Mouse (Mus musculus): ENCODE results near the gene Slc4a3. TPM values are rescaled to one million over a fixed set of nuclear protein-coding genes. Genes with fewer than 3 reads are reported as not detected.
A peak's percentile ranks its signal among the peaks of the same experiment; 100 is the strongest.

Gene Slc4a3
- polyA plus RNA-seq, 1 experiment from 2014 or later = 20.8 TPM

GRCm38 (mm10) chr1:75581936-75582624 is 36.0 kb downstream of the Slc4a3 start:
- ATAC-seq (ENCODE audit: insufficient number of reproducible peaks, insufficient read depth, low FRiP score, low read depth) = no peak
- Histone ChIP-seq H3K9ac (ENCODE audit: low read length) (no peak overlapping the region), H3K4me1 (ENCODE audit: control insufficient read depth in 2 of 2, insufficient read depth in 2 of 2, low read length in 2 of 2) (no peaks in the 10 kb centered on the region), H3K36me3 (ENCODE audit: control insufficient read depth, insufficient read depth, low read length) (no peaks in the 10 kb centered on the region), H3K9me3 (ENCODE audit: control insufficient read depth, low read length) (no peaks in the 10 kb centered on the region), H3K27ac (replicated peaks in 1 of 2; ENCODE audit: control insufficient read depth in 1 of 2, insufficient read depth in 1 of 2, low read depth in 2 of 2, low read length in 2 of 2) (no peak overlapping the region), H3K27me3 (ENCODE audit: control insufficient read depth, insufficient read depth, low read length) (no peaks in the 10 kb centered on the region), H3K4me2 (ENCODE audit: low read length) (no peak overlapping the region), H3K4me3 (ENCODE audit: control insufficient read depth in 1 of 2, insufficient read depth in 1 of 2, low read depth in 1 of 2, low read length in 2 of 2) (no peak overlapping the region)
- WGBS = 63% methylated on average over 7 of the region's 7 CpGs

GRCm38 (mm10) chr1:75582625-75582956 is 36.5 kb downstream of the Slc4a3 start:
- Histone ChIP-seq H3K9ac (ENCODE audit: low read length) (no peak overlapping the region), H3K36me3 (ENCODE audit: control insufficient read depth, insufficient read depth, low read length) (no peaks in the 10 kb centered on the region), H3K4me1 (ENCODE audit: control insufficient read depth in 2 of 2, insufficient read depth in 2 of 2, low read length in 2 of 2) (no peaks in the 10 kb centered on the region), H3K4me3 (ENCODE audit: control insufficient read depth in 1 of 2, insufficient read depth in 1 of 2, low read depth in 1 of 2, low read length in 2 of 2) (no peak overlapping the region), H3K4me2 (ENCODE audit: low read length) (no peak overlapping the region), H3K27me3 (ENCODE audit: control insufficient read depth, insufficient read depth, low read length) (no peaks in the 10 kb centered on the region), H3K27ac (replicated peaks in 1 of 2; ENCODE audit: control insufficient read depth in 1 of 2, insufficient read depth in 1 of 2, low read depth in 2 of 2, low read length in 2 of 2) (no peak overlapping the region), H3K9me3 (ENCODE audit: control insufficient read depth, low read length) (no peaks in the 10 kb centered on the region)
- WGBS = 85% methylated on average over 5 of the region's 5 CpGs
- ATAC-seq (ENCODE audit: insufficient number of reproducible peaks, insufficient read depth, low FRiP score, low read depth) = no peak

- ATAC-seq (ENCODE audit: insufficient number of reproducible peaks, insufficient read depth, low FRiP score, low read depth) = no peak
- H3K36me3 ChIP-seq (ENCODE audit: control insufficient read depth, insufficient read depth, low read length) = no peaks in the 10 kb centered on the region
- H3K9ac ChIP-seq (ENCODE audit: low read length) = no peak overlapping the region
- 73% methylated on average over 10 of the region's 10 CpGs for WGBS
- H3K27ac ChIP-seq (replicated peaks in 1 of 2; ENCODE audit: control insufficient read depth in 1 of 2, insufficient read depth in 1 of 2, low read depth in 2 of 2, low read length in 2 of 2) = no peak overlapping the region
- no peak overlapping the region for H3K4me2 ChIP-seq (ENCODE audit: low read length)
- no peaks in the 10 kb centered on the region for H3K9me3 ChIP-seq (ENCODE audit: control insufficient read depth, low read length)
- peaks cover 3% of the 10 kb centered on the region in 2 experiments; a peak in 2 of 4 replicates for H3K4me1 ChIP-seq (ENCODE audit: control insufficient read depth in 2 of 2, insufficient read depth in 2 of 2, low read length in 2 of 2)
- no peaks in the 10 kb centered on the region for H3K27me3 ChIP-seq (ENCODE audit: control insufficient read depth, insufficient read depth, low read length)
- no peak overlapping the region for H3K4me3 ChIP-seq (ENCODE audit: control insufficient read depth in 1 of 2, insufficient read depth in 1 of 2, low read depth in 1 of 2, low read length in 2 of 2)
Measured at GRCm38 (mm10) chr1:75583034-75583433, 37.0 kb downstream of the Slc4a3 start.

GRCm38 (mm10) chr1:75586791-75587190 is 40.7 kb downstream of the Slc4a3 start:
- H3K4me1 ChIP-seq (ENCODE audit: control insufficient read depth in 2 of 2, insufficient read depth in 2 of 2, low read length in 2 of 2) = peaks cover 9 to 17% of the 10 kb centered on the region in 2 experiments
- 68% methylated on average over 3 of the region's 3 CpGs for WGBS

GRCm38 (mm10) chr1:75587738-75588719 is 42.0 kb downstream of the Slc4a3 start:
- peak; percentile 49 for ATAC-seq (ENCODE audit: insufficient number of reproducible peaks, insufficient read depth, low FRiP score, low read depth)
- Histone ChIP-seq H3K4me1 (ENCODE audit: control insufficient read depth in 2 of 2, insufficient read depth in 2 of 2, low read length in 2 of 2) (peaks cover 9 to 17% of the 10 kb centered on the region in 2 experiments), H3K4me3 (ENCODE audit: control insufficient read depth in 1 of 2, insufficient read depth in 1 of 2, low read depth in 1 of 2, low read length in 2 of 2) (no peak overlapping the region), H3K27ac (replicated peaks in 1 of 2; ENCODE audit: control insufficient read depth in 1 of 2, insufficient read depth in 1 of 2, low read depth in 2 of 2, low read length in 2 of 2) (no peak overlapping the region), H3K4me2 (ENCODE audit: low read length) (no peak overlapping the region), H3K27me3 (ENCODE audit: control insufficient read depth, insufficient read depth, low read length) (no peaks in the 10 kb centered on the region; the same call in 1 of the 2 replicates), H3K36me3 (ENCODE audit: control insufficient read depth, insufficient read depth, low read length) (no peaks in the 10 kb centered on the region), H3K9me3 (ENCODE audit: control insufficient read depth, low read length) (no peaks in the 10 kb centered on the region), H3K9ac (ENCODE audit: low read length) (no peak overlapping the region)
- 53% methylated on average over 12 of the region's 12 CpGs for WGBS

More at GRCm38 (mm10) chr1:75586791-75587190, 40.7 kb downstream of the Slc4a3 start:
- Histone ChIP-seq H3K36me3 (ENCODE audit: control insufficient read depth, insufficient read depth, low read length) (no peaks in the 10 kb centered on the region), H3K27ac (replicated peaks in 1 of 2; ENCODE audit: control insufficient read depth in 1 of 2, insufficient read depth in 1 of 2, low read depth in 2 of 2, low read length in 2 of 2) (no peak overlapping the region), H3K9me3 (ENCODE audit: control insufficient read depth, low read length) (no peaks in the 10 kb centered on the region), H3K4me2 (ENCODE audit: low read length) (no peak overlapping the region), H3K4me3 (ENCODE audit: control insufficient read depth in 1 of 2, insufficient read depth in 1 of 2, low read depth in 1 of 2, low read length in 2 of 2) (no peak overlapping the region), H3K9ac (ENCODE audit: low read length) (no peak overlapping the region), H3K27me3 (ENCODE audit: control insufficient read depth, insufficient read depth, low read length) (no peaks in the 10 kb centered on the region)
- no peak for ATAC-seq (ENCODE audit: insufficient number of reproducible peaks, insufficient read depth, low FRiP score, low read depth)

GRCm38 (mm10) chr1:75588874-75589273 is 42.8 kb downstream of the Slc4a3 start:
- Histone ChIP-seq H3K27me3 (ENCODE audit: control insufficient read depth, insufficient read depth, low read length) (no peaks in the 10 kb centered on the region; the same call in 1 of the 2 replicates), H3K4me3 (ENCODE audit: control insufficient read depth in 1 of 2, insufficient read depth in 1 of 2, low read depth in 1 of 2, low read length in 2 of 2) (no peak overlapping the region), H3K4me2 (ENCODE audit: low read length) (no peak overlapping the region; the same call in 1 of the 2 replicates), H3K9ac (ENCODE audit: low read length) (no peak overlapping the region), H3K27ac (replicated peaks in 1 of 2; ENCODE audit: control insufficient read depth in 1 of 2, insufficient read depth in 1 of 2, low read depth in 2 of 2, low read length in 2 of 2) (no peak overlapping the region), H3K36me3 (ENCODE audit: control insufficient read depth, insufficient read depth, low read length) (no peaks in the 10 kb centered on the region), H3K4me1 (ENCODE audit: control insufficient read depth in 2 of 2, insufficient read depth in 2 of 2, low read length in 2 of 2) (peaks cover 9 to 17% of the 10 kb centered on the region in 2 experiments), H3K9me3 (ENCODE audit: control insufficient read depth, low read length) (no peaks in the 10 kb centered on the region)
- ATAC-seq (ENCODE audit: insufficient number of reproducible peaks, insufficient read depth, low FRiP score, low read depth) = no peak
- 19% methylated on average over 7 of the region's 7 CpGs for WGBS

- H3K27ac ChIP-seq (replicated peaks in 1 of 2; ENCODE audit: control insufficient read depth in 1 of 2, insufficient read depth in 1 of 2, low read depth in 2 of 2, low read length in 2 of 2) = no peak overlapping the region
- 44% methylated on average over 2 of the region's 2 CpGs for WGBS
- H3K27me3 ChIP-seq (ENCODE audit: control insufficient read depth, insufficient read depth, low read length) = no peaks in the 10 kb centered on the region; the same call in 1 of the 2 replicates
Measured at GRCm38 (mm10) chr1:75589983-75590382, 43.9 kb downstream of the Slc4a3 start.

More at GRCm38 (mm10) chr1:75589983-75590382, 43.9 kb downstream of the Slc4a3 start:
- no peak overlapping the region for H3K9ac ChIP-seq (ENCODE audit: low read length)
- peaks cover 9 to 17% of the 10 kb centered on the region in 2 experiments for H3K4me1 ChIP-seq (ENCODE audit: control insufficient read depth in 2 of 2, insufficient read depth in 2 of 2, low read length in 2 of 2)
- H3K36me3 ChIP-seq (ENCODE audit: control insufficient read depth, insufficient read depth, low read length) = no peaks in the 10 kb centered on the region
- no peaks in the 10 kb centered on the region for H3K9me3 ChIP-seq (ENCODE audit: control insufficient read depth, low read length)
- no peak overlapping the region for H3K4me3 ChIP-seq (ENCODE audit: control insufficient read depth in 1 of 2, insufficient read depth in 1 of 2, low read depth in 1 of 2, low read length in 2 of 2)
- H3K4me2 ChIP-seq (ENCODE audit: low read length) = no peak overlapping the region
- no peak for ATAC-seq (ENCODE audit: insufficient number of reproducible peaks, insufficient read depth, low FRiP score, low read depth)
